Mouse (Mus musculus) skeletal muscle tissue, adult 2 months (tissue): Measurements from ENCODE around the gene Edc4.
A peak's percentile ranks its signal among the peaks of the same experiment; 100 is the strongest.
"Not testable (repeated sequence)": the region's sequence is repeated elsewhere in the genome, so short reads cannot be mapped to it uniquely, and the experiment has no call there.

Source experiments
- DNase-seq: peaks from one replicate; pipeline ENCODE4 v3.0.0-alpha.2; 2012; ENCODE audit warnings: low read depth, low spot score

Gene Edc4

GRCm38 (mm10) chr8:105880754-105881520, at the start of gene Edc4:
TSS of gene Edc4 (plus strand) at chr8:105880881.
- peak; percentile 66 for DNase-seq

- DNase-seq, result not testable (repeated sequence)
Measured at GRCm38 (mm10) chr8:105833740-105834139, 46.9 kb upstream of the Edc4 start.

DNA sequence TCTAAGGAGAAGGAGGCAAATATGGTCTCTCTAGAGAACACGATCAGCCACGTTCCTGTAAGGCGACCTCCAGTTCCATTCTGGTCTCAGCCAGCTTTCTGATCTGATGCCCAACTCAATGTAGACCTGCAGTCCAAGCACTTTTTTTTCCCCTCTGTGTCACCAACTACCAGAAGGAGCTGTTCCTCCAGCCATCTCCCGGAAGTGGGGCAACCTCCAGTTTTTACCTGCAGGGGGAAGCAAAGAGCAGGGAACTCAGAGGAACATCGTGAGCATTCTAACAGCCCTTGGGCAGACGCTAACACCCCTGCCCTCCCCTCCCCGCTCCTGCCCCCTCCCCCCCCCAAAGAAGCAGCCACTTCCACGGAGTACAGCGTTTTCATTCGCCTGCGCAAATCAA, 45.4 kb upstream of the Edc4 start:
- peak; percentile 67 for DNase-seq

- no peak for DNase-seq
Measured at GRCm38 (mm10) chr8:105836991-105837390, 43.7 kb upstream of the Edc4 start.

GRCm38 (mm10) chr8:105839209-105839608, 41.5 kb upstream of the Edc4 start:
- DNase-seq, result no peak

GRCm38 (mm10) chr8:105846678-105847077, 34.0 kb upstream of the Edc4 start:
- DNase-seq, result no peak

DNA sequence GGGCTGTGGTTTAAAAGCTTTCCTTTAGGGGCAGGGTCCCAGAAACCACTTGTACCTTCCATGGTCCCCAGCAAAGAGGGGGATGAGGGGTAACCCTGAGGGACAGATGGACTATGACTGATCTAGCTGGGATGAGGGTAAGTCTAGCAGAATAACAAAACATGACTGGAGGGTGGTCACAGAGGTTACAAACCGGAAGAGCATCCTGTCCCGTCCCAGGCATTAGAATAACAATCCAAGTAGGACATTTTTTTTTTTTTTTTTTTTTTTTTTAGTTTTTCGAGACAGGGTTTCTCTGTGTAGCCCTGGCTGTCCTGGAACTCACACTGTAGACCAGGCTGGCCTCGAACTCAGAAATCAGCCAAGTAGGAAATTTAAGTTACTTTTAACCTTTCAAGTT, 30.7 kb upstream of the Edc4 start:
- DNase-seq, result no peak

- no peak for DNase-seq
Measured at GRCm38 (mm10) chr8:105850611-105851010, 30.1 kb upstream of the Edc4 start.

GRCm38 (mm10) chr8:105851651-105852143, 29.0 kb upstream of the Edc4 start:
- peak; percentile 80 for DNase-seq

DNA sequence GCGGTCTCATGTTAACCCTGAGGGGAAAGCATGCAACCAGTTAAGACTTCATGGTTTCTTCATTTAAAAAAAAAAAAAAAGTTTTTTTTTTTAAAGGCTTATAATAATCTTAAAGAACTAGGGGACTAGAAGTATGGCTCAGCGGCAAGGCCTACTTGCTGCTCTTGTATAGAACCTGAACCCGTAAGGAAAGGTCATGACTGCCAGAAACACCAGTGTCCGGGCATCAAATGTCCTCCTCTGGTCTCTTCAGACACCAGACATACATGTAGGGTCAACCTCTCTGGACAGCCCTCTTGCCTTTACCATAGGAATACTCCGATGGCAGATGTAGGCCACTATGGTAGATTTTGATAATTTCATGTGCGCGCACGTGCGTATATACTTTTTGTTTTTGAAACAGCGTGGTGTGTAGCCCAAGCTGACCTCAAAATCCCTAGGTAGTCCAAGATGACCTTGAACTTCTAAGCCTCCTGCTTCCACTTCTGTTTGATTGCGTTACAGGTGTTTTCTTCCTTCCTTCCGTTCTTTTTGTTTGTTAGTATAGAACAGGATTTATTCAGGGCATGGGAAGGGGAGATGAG, 28.4 kb upstream of the Edc4 start:
- DNase-seq, result no peak

DNA sequence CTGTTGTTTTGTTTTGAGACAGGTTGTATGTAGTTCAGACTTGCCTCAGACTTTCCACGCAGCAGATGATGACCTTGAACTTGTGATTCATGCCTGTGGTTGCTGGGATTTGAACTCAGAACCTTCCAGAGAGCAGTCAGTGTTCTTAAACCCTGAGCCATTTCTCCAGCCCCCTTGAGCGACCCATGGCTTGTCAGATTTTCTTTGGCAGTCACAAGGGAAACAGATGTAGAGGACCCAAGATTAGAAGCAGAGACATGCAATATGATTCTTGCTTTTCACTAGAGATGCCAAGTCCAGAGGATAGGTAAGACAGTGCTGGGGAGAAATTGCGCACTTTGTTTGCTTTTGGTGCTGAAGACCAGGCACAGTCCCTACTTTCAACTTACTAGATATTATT, 27.5 kb upstream of the Edc4 start, which contains the start of gene Cenpt:
Gene Cenpt, minus strand, starts transcription at position 101 of the 400 bp plus-strand sequence.
- no peak for DNase-seq

GRCm38 (mm10) chr8:105854303-105854702, 26.4 kb upstream of the Edc4 start:
- no peak for DNase-seq

DNA sequence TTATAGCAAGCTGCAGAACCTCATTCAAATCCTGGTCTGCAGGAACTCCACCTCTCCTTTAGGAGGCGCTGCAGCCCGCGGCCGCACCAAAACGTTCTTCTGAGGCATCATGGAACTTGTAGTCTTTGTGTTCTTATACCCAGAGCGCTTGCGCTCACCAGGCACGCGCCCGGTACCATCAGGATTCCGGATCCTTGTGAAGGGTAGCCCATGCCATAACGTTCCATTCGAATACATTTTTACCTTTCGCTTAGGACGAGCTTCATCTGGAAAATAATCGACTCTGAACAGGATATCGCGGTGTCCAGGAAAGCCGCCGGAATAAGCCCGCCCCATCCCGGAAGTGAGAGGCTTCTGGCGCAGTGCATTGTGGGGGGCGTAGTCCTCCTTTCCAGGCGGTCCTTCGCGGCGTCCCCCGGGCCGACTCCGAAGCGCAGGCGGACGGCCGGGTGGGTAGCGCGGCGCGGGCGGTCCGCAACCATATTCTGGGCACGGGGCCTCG, 25.9 kb upstream of the Edc4 start, which contains the start of gene Thap11:
Gene Thap11, plus strand, starts transcription at position 418 of the 502 bp plus-strand sequence.
- DNase-seq, result peak; percentile 82

GRCm38 (mm10) chr8:105855248-105856167, 25.2 kb upstream of the Edc4 start:
- peak; percentile 32 for DNase-seq

- DNase-seq, result no peak
Measured at GRCm38 (mm10) chr8:105856168-105856835, 24.4 kb upstream of the Edc4 start.

DNA sequence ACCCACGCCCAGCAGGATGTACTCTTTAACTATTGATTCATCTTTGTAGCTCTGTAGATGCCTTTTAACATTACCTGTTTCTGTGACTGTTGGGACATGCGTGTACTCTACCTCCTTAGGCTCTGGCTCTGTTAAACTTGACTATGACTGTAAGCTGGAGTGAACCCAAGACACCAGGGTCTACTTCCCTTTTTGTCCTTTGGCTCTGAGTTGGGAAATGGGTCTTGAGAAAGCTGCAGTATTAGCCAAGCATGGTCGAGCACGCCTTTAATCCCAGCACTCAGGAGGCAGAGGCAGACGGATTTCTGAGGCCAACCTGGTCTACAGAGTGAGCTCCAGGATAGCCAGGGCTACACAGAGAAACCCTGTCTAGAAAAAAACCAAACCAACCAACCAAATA, 22.2 kb upstream of the Edc4 start:
- no peak for DNase-seq

DNA sequence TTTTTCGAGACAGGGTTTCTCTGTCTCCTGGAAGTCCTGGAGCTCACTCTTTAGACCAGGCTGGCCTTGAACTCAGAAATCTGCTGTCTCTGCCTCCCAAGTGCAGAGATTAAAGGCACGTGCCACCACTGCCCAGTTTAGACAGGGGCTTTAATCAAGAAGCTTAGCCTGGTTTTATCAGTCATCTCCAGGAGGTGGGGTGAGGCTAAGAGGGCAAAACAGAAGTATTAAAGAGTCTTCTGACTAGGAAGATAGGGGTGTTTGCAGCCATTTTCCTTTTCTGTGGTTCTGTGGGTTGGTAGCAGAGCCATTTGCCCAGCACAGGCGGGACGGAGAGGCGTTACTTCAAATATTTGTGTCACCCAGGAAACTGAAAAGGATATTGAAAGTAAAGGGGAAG, 21.4 kb upstream of the Edc4 start:
- DNase-seq, result no peak

DNA sequence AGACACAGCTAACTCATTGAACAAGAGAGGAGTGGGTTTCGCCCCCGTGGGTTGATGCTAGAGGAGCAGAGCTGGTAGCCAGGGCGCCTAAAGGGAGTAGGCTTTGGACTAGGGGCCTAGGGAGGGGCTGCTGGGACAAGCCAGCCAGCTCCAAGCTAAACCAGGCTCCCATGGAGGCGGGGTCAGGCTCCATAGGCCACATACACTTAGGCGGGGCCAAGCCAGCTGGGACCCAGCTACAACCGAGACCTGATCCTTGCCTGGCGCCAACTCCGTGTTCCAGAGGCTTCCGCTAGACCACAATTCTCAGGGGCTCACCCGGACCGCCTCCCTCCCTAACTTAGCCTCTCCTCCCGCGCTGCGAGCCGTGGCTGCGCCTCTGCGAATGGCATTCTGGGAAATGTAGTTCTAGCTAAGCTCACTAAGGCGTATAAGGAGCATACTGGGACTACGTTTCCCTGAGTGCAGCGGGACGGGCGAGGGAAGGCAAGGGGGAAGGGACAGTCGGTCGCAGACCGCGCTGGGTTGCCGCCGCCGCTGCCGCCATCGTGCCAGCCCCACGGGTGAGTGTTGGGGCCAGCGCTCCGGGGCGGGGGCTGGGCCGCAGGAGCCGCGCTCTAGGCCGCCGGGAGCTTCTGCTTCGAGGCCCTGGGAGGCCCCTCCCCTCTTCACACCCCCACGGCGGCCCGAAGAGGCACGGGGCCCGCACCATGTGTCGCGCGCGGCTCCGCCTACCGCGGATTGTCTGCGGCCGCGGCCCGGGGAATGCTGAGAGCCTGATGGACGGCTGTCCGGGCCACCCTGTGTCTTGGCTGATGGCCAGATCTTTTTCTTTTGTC, 20.3 kb upstream of the Edc4 start, which contains the start of gene Nutf2:
Gene Nutf2, plus strand, starts transcription at position 438 of the 839 bp plus-strand sequence.
- peak; percentile 98 for DNase-seq

DNA sequence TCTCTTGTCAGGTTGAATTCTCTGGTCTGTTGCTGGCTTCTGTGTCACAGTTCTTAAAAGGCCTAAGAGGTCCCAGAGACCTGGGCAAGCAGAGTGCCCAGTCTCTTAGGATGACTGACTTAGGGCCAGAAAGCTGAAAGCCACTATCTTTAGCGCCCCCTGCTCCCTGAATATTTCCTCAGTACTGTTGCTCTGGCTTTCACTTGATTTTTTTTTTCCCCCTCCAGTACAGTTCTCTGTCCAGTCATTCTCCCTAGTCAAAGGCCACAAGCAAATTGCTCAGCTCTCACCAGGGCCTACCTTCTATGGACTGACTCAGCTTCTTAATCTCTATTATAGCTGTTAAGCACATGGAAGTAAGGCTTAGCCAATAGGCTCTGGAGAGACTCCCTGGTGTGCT, 18.7 kb upstream of the Edc4 start:
- DNase-seq, result no peak
